Mouse (Mus musculus): Measurements from ENCODE around the gene Enox1.

DNA sequence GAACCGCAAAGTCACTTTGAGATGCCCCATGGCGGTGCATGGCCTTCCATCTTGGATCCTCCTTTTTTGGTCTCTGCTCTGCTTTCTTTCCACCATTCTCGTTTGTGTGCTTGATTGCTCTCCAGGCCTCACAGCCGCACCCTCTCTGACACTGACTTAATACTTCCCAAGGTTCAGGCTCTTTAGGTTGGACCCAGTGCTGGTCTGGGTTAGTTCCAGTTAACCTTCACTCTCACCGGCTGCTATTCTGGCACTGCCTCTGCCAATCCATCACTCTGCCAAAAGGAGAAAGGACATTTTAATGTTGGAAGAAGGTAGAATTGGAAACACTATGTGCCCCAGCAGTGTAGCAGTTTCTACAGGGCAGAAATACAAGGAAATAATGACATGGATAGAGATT, 103.1 kb downstream of the Enox1 start:
- no peak for TF ChIP-seq POLR2A (IDR thresholded peaks at IDR 0.05; ENCODE audit: low read depth, low read length)
- no peak for TF ChIP-seq POLR2AphosphoS2 (IDR thresholded peaks at IDR 0.05; ENCODE audit: low read depth, low read length)
- no peak for TF ChIP-seq ETS1 (conservative IDR thresholded peaks at IDR 0.05; ENCODE audit: low read depth, low read length)
- TF ChIP-seq CTCF (conservative IDR thresholded peaks at IDR 0.05 in 1 of 2, IDR thresholded peaks at IDR 0.05 in 1 of 2; ENCODE audit: low read depth in 2 of 2, low read length in 2 of 2) = no peak
- TF ChIP-seq SIN3A (IDR thresholded peaks at IDR 0.05; ENCODE audit: low read length) = no peak
- no peak for TF ChIP-seq MAX (IDR thresholded peaks at IDR 0.05; ENCODE audit: low read length)
- no peak for TF ChIP-seq ZC3H11A (IDR thresholded peaks at IDR 0.05; ENCODE audit: low read depth, low read length)
- no peak for TF ChIP-seq ZKSCAN1 (IDR thresholded peaks at IDR 0.05; ENCODE audit: borderline replicate concordance, low read depth, low read length)
- no peak for TF ChIP-seq USF1 (IDR thresholded peaks at IDR 0.05; ENCODE audit: low read depth, low read length)
- no peak for TF ChIP-seq KAT2A (IDR thresholded peaks at IDR 0.05; ENCODE audit: insufficient replicate concordance, low read length)
- TF ChIP-seq MXI1 (IDR thresholded peaks at IDR 0.05; ENCODE audit: low read depth, low read length) = no peak
- TF ChIP-seq ELF1 (IDR thresholded peaks at IDR 0.05; ENCODE audit: low read depth, low read length) = no peak
- no peak for TF ChIP-seq TCF12 (IDR thresholded peaks at IDR 0.05; ENCODE audit: low read depth, low read length)
- TF ChIP-seq CHD1 (IDR thresholded peaks at IDR 0.05; ENCODE audit: low read depth, low read length) = no peak
